Mouse (Mus musculus) thymus, postnatal 14 days (tissue): ENCODE results near the gene Tbl1xr1.

ENCODE experiments used
- DNase-seq: peaks from one replicate; pipeline ENCODE4 v3.0.0; 2021

Tbl1xr1 gene

GRCm38 (mm10) chr3:22222351-22222750 is 145.9 kb downstream of the Tbl1xr1 start:
- no peak for DNase-seq

- DNase-seq = no peak
Measured at GRCm38 (mm10) chr3:22223023-22223422, 146.6 kb downstream of the Tbl1xr1 start.

GRCm38 (mm10) chr3:22228052-22228451 is 151.6 kb downstream of the Tbl1xr1 start:
- no peak for DNase-seq

GRCm38 (mm10) chr3:22230635-22231034 is 154.2 kb downstream of the Tbl1xr1 start:
- no peak for DNase-seq

GRCm38 (mm10) chr3:22238106-22238900 is 161.9 kb downstream of the Tbl1xr1 start:
- no peak for DNase-seq
